Mouse (Mus musculus): ENCODE measurements around the gene Clcnka. TPM values are rescaled to one million over a fixed set of nuclear protein-coding genes. Genes with fewer than 3 reads are reported as not detected.
A peak's percentile ranks its signal among the peaks of the same experiment; 100 is the strongest.

Clcnka gene
- polyA plus RNA-seq, 1 experiment = not detected

GRCm38 (mm10) chr4:141404518-141405313 is 6.2 kb upstream of the Clcnka start:
- H3K4me1 ChIP-seq (ENCODE audit: control insufficient read depth, insufficient read depth, low read length) = 0 out of 2 replicates have a peak, but pooled peaks cover 2% of the 10 kb centered on the region
- TF ChIP-seq CTCF (IDR thresholded peaks at IDR 0.05; ENCODE audit: borderline replicate concordance, insufficient read depth, low read depth, low read length) (peak; percentile 100), POLR2A (IDR thresholded peaks at IDR 0.05; ENCODE audit: borderline replicate concordance, insufficient read depth, low read length) (no peak)
- no peaks in the 10 kb centered on the region for H3K27me3 ChIP-seq (ENCODE audit: control insufficient read depth, insufficient read depth, low read length)
- H3K27ac ChIP-seq (ENCODE audit: insufficient read depth, low read length) = no peak overlapping the region
- DNase-seq = peak; percentile 70 to 88
- 14% methylated on average over 15 of the region's 15 CpGs for WGBS
- H3K4me3 ChIP-seq (replicated peaks; ENCODE audit: insufficient read depth, low read depth, low read length) = no peak overlapping the region

GRCm38 (mm10) chr4:141400171-141400570 is 1.6 kb upstream of the Clcnka start:
- Histone ChIP-seq H3K27me3 (ENCODE audit: control insufficient read depth, insufficient read depth, low read length) (no peaks in the 10 kb centered on the region), H3K4me3 (replicated peaks; ENCODE audit: insufficient read depth, low read depth, low read length) (no peak overlapping the region), H3K4me1 (ENCODE audit: control insufficient read depth, insufficient read depth, low read length) (0 out of 2 replicates have a peak, but pooled peaks cover 2% of the 10 kb centered on the region), H3K27ac (ENCODE audit: insufficient read depth, low read length) (no peak overlapping the region)
- WGBS = 88% methylated on average over 15 of the region's 15 CpGs
- no peak for TF ChIP-seq CTCF (IDR thresholded peaks at IDR 0.05; ENCODE audit: borderline replicate concordance, insufficient read depth, low read depth, low read length)
- TF ChIP-seq POLR2A (IDR thresholded peaks at IDR 0.05; ENCODE audit: borderline replicate concordance, insufficient read depth, low read length) = no peak
- no peak for DNase-seq

- Histone ChIP-seq H3K27ac (ENCODE audit: insufficient read depth, low read length) (no peak overlapping the region), H3K27me3 (ENCODE audit: control insufficient read depth, insufficient read depth, low read length) (no peaks in the 10 kb centered on the region), H3K4me1 (ENCODE audit: control insufficient read depth, insufficient read depth, low read length) (no peaks in the 10 kb centered on the region), H3K4me3 (replicated peaks; ENCODE audit: insufficient read depth, low read depth, low read length) (no peak overlapping the region)
- no peak for DNase-seq
- TF ChIP-seq CTCF (IDR thresholded peaks at IDR 0.05; ENCODE audit: borderline replicate concordance, insufficient read depth, low read depth, low read length) (no peak), POLR2A (IDR thresholded peaks at IDR 0.05; ENCODE audit: borderline replicate concordance, insufficient read depth, low read length) (no peak)
- 56% methylated on average over 12 of the region's 12 CpGs for WGBS
These were observed 663 bp downstream of the Clcnka start for GRCm38 (mm10) chr4:141397861-141398260.

- Histone ChIP-seq H3K27ac (ENCODE audit: insufficient read depth, low read length) (no peak overlapping the region), H3K4me1 (ENCODE audit: control insufficient read depth, insufficient read depth, low read length) (no peaks in the 10 kb centered on the region), H3K4me3 (replicated peaks; ENCODE audit: insufficient read depth, low read depth, low read length) (no peak overlapping the region), H3K27me3 (ENCODE audit: control insufficient read depth, insufficient read depth, low read length) (no peaks in the 10 kb centered on the region)
- 29% methylated on average over 16 of the region's 16 CpGs for WGBS
- TF ChIP-seq CTCF (IDR thresholded peaks at IDR 0.05; ENCODE audit: borderline replicate concordance, insufficient read depth, low read depth, low read length) (no peak), POLR2A (IDR thresholded peaks at IDR 0.05; ENCODE audit: borderline replicate concordance, insufficient read depth, low read length) (no peak)
- DNase-seq = no peak
These were observed 3.8 kb downstream of the Clcnka start for GRCm38 (mm10) chr4:141394751-141395150.

- 80% methylated on average over 12 of the region's 12 CpGs for WGBS
- Histone ChIP-seq H3K27me3 (ENCODE audit: control insufficient read depth, insufficient read depth, low read length) (no peaks in the 10 kb centered on the region), H3K4me1 (ENCODE audit: control insufficient read depth, insufficient read depth, low read length) (no peaks in the 10 kb centered on the region), H3K4me3 (replicated peaks; ENCODE audit: insufficient read depth, low read depth, low read length) (no peak overlapping the region), H3K27ac (ENCODE audit: insufficient read depth, low read length) (no peak overlapping the region)
- TF ChIP-seq POLR2A (IDR thresholded peaks at IDR 0.05; ENCODE audit: borderline replicate concordance, insufficient read depth, low read length) = no peak
- no peak for TF ChIP-seq CTCF (IDR thresholded peaks at IDR 0.05; ENCODE audit: borderline replicate concordance, insufficient read depth, low read depth, low read length)
- DNase-seq = no peak
These were observed 7.2 kb downstream of the Clcnka start for GRCm38 (mm10) chr4:141391293-141391692.

- DNase-seq = no peak
- Histone ChIP-seq H3K27ac (ENCODE audit: insufficient read depth, low read length) (no peak overlapping the region), H3K27me3 (ENCODE audit: control insufficient read depth, insufficient read depth, low read length) (no peaks in the 10 kb centered on the region), H3K4me1 (ENCODE audit: control insufficient read depth, insufficient read depth, low read length) (no peaks in the 10 kb centered on the region; the same call in 1 of the 2 replicates), H3K4me3 (replicated peaks; ENCODE audit: insufficient read depth, low read depth, low read length) (no peak overlapping the region)
- TF ChIP-seq POLR2A (IDR thresholded peaks at IDR 0.05; ENCODE audit: borderline replicate concordance, insufficient read depth, low read length) (no peak), CTCF (IDR thresholded peaks at IDR 0.05; ENCODE audit: borderline replicate concordance, insufficient read depth, low read depth, low read length) (no peak)
- 72% methylated on average over 18 of the region's 18 CpGs for WGBS
These were observed 9.0 kb downstream of the Clcnka start for GRCm38 (mm10) chr4:141389366-141390150.

GRCm38 (mm10) chr4:141387933-141388332 is 10.6 kb downstream of the Clcnka start:
- Histone ChIP-seq H3K27ac (ENCODE audit: insufficient read depth, low read length) (no peak overlapping the region), H3K27me3 (ENCODE audit: control insufficient read depth, insufficient read depth, low read length) (no peaks in the 10 kb centered on the region), H3K4me3 (replicated peaks; ENCODE audit: insufficient read depth, low read depth, low read length) (no peak overlapping the region), H3K4me1 (ENCODE audit: control insufficient read depth, insufficient read depth, low read length) (no peaks in the 10 kb centered on the region; the same call in 1 of the 2 replicates)
- TF ChIP-seq POLR2A (IDR thresholded peaks at IDR 0.05; ENCODE audit: borderline replicate concordance, insufficient read depth, low read length) (no peak), CTCF (IDR thresholded peaks at IDR 0.05; ENCODE audit: borderline replicate concordance, insufficient read depth, low read depth, low read length) (no peak)
- DNase-seq = no peak
- 75% methylated on average over 5 of the region's 5 CpGs for WGBS
